Mouse (Mus musculus): ENCODE data around the gene Bms1. TPM values are rescaled to one million over a fixed set of nuclear protein-coding genes. Genes with fewer than 3 reads are reported as not detected.

The Bms1 gene
- polyA plus RNA-seq, 1 experiment from 2014 or later = 23.1 TPM

GRCm38 (mm10) chr6:118385962-118386361 lies 33.3 kb downstream of the Bms1 start:
- H3K27me3 ChIP-seq = no peaks in the 10 kb centered on the region
- H3K27ac ChIP-seq = no peak overlapping the region
- no peak overlapping the region for H3K4me2 ChIP-seq
- H3K4me3 ChIP-seq (replicated peaks) = no peak overlapping the region
- no peak overlapping the region for H3K9ac ChIP-seq
- WGBS (ENCODE audit: insufficient replicate concordance) = 81% methylated on average over 3 of the region's 3 CpGs
- H3K9me3 ChIP-seq (replicated peaks) = no peaks in the 10 kb centered on the region
- DNase-seq (no peak), ATAC-seq (ENCODE audit: low read depth) (no peak)
- no peaks in the 10 kb centered on the region for H3K4me1 ChIP-seq (replicated peaks)
- peaks cover 66% of the 10 kb centered on the region for H3K36me3 ChIP-seq

GRCm38 (mm10) chr6:118381234-118381633 lies 38.0 kb downstream of the Bms1 start:
- 50% methylated on average over 4 of the region's 4 CpGs for WGBS (ENCODE audit: insufficient replicate concordance)
- Histone ChIP-seq H3K4me2 (no peak overlapping the region), H3K27me3 (peaks cover 10% of the 10 kb centered on the region), H3K9me3 (replicated peaks) (no peaks in the 10 kb centered on the region), H3K4me3 (replicated peaks) (no peak overlapping the region), H3K27ac (no peak overlapping the region), H3K36me3 (peaks cover 33% of the 10 kb centered on the region), H3K4me1 (replicated peaks) (no peaks in the 10 kb centered on the region; the same call in 1 of the 2 replicates), H3K9ac (no peak overlapping the region)
- ATAC-seq (ENCODE audit: low read depth) (no peak), DNase-seq (no peak)

- H3K36me3 ChIP-seq = peaks cover 30% of the 10 kb centered on the region
- no peak for ATAC-seq (ENCODE audit: low read depth)
- WGBS (ENCODE audit: insufficient replicate concordance) = 25% methylated on average over 3 of the region's 3 CpGs
- no peak overlapping the region for H3K4me3 ChIP-seq (replicated peaks)
- no peak overlapping the region for H3K27ac ChIP-seq
- no peak overlapping the region for H3K4me2 ChIP-seq
- peaks cover 10% of the 10 kb centered on the region for H3K27me3 ChIP-seq
- DNase-seq = no peak
- no peaks in the 10 kb centered on the region for H3K9me3 ChIP-seq (replicated peaks)
- no peak overlapping the region for H3K9ac ChIP-seq
- H3K4me1 ChIP-seq (replicated peaks) = no peaks in the 10 kb centered on the region; the same call in 1 of the 2 replicates
These were observed 38.6 kb downstream of the Bms1 start for GRCm38 (mm10) chr6:118380630-118381029.

- DNase-seq (peak; percentile 29), ATAC-seq (ENCODE audit: low read depth) (0 out of 2 replicates have a peak, but pooled peaks have one; percentile 12)
- H3K36me3 ChIP-seq = peaks cover 24% of the 10 kb centered on the region
- H3K9me3 ChIP-seq (replicated peaks) = no peaks in the 10 kb centered on the region
- H3K4me2 ChIP-seq = no peak overlapping the region
- no peak overlapping the region for H3K27ac ChIP-seq
- no peak overlapping the region for H3K4me3 ChIP-seq (replicated peaks)
- no peak overlapping the region for H3K9ac ChIP-seq
- 31% methylated on average over 20 of the region's 20 CpGs for WGBS (ENCODE audit: insufficient replicate concordance)
- H3K4me1 ChIP-seq (replicated peaks) = no peaks in the 10 kb centered on the region; the same call in 1 of the 2 replicates
- peaks cover 13% of the 10 kb centered on the region for H3K27me3 ChIP-seq
These were observed 39.7 kb downstream of the Bms1 start for GRCm38 (mm10) chr6:118379451-118380167.

- Histone ChIP-seq H3K9me3 (replicated peaks) (no peaks in the 10 kb centered on the region), H3K27ac (no peak overlapping the region), H3K36me3 (peaks cover 5% of the 10 kb centered on the region), H3K4me2 (no peak overlapping the region), H3K4me1 (replicated peaks) (no peaks in the 10 kb centered on the region; the same call in 1 of the 2 replicates), H3K9ac (no peak overlapping the region), H3K4me3 (replicated peaks) (no peak overlapping the region), H3K27me3 (peaks cover 20% of the 10 kb centered on the region)
- 55% methylated on average over 7 of the region's 10 CpGs for WGBS (ENCODE audit: insufficient replicate concordance)
- ATAC-seq (ENCODE audit: low read depth) = no peak
- no peak for DNase-seq
These were observed 41.7 kb downstream of the Bms1 start for GRCm38 (mm10) chr6:118377611-118378010.

GRCm38 (mm10) chr6:118376023-118376422 lies 43.3 kb downstream of the Bms1 start:
- Histone ChIP-seq H3K27me3 (peaks cover 20% of the 10 kb centered on the region), H3K4me2 (no peak overlapping the region), H3K9ac (no peak overlapping the region), H3K36me3 (no peaks in the 10 kb centered on the region), H3K4me3 (replicated peaks) (no peak overlapping the region), H3K9me3 (replicated peaks) (no peaks in the 10 kb centered on the region), H3K4me1 (replicated peaks) (no peaks in the 10 kb centered on the region; the same call in 1 of the 2 replicates), H3K27ac (no peak overlapping the region)
- no peak for DNase-seq
- 31% methylated on average over 10 of the region's 10 CpGs for WGBS (ENCODE audit: insufficient replicate concordance)
- no peak for ATAC-seq (ENCODE audit: low read depth)

GRCm38 (mm10) chr6:118375457-118375856 lies 43.8 kb downstream of the Bms1 start:
- no peak overlapping the region for H3K4me3 ChIP-seq (replicated peaks)
- no peak overlapping the region for H3K27ac ChIP-seq
- 29% methylated on average over 3 of the region's 3 CpGs for WGBS (ENCODE audit: insufficient replicate concordance)
- H3K9ac ChIP-seq = no peak overlapping the region
- no peaks in the 10 kb centered on the region; the same call in 1 of the 2 replicates for H3K4me1 ChIP-seq (replicated peaks)
- H3K36me3 ChIP-seq = no peaks in the 10 kb centered on the region
- peaks cover 20% of the 10 kb centered on the region for H3K27me3 ChIP-seq
- no peak overlapping the region for H3K4me2 ChIP-seq
- ATAC-seq (ENCODE audit: low read depth) (no peak), DNase-seq (no peak)
- H3K9me3 ChIP-seq (replicated peaks) = no peaks in the 10 kb centered on the region

GRCm38 (mm10) chr6:118375026-118375425 lies 44.2 kb downstream of the Bms1 start:
- H3K27ac ChIP-seq = no peak overlapping the region
- DNase-seq (no peak), ATAC-seq (ENCODE audit: low read depth) (no peak)
- no peak overlapping the region for H3K4me2 ChIP-seq
- H3K4me3 ChIP-seq (replicated peaks) = no peak overlapping the region
- H3K4me1 ChIP-seq (replicated peaks) = no peaks in the 10 kb centered on the region
- WGBS (ENCODE audit: insufficient replicate concordance) = 49% methylated on average over 3 of the region's 3 CpGs
- no peak overlapping the region for H3K9ac ChIP-seq
- no peaks in the 10 kb centered on the region for H3K9me3 ChIP-seq (replicated peaks)
- H3K36me3 ChIP-seq = no peaks in the 10 kb centered on the region
- H3K27me3 ChIP-seq = peaks cover 20% of the 10 kb centered on the region

- Histone ChIP-seq H3K27me3 (peaks cover 17% of the 10 kb centered on the region), H3K4me1 (replicated peaks) (no peaks in the 10 kb centered on the region), H3K9ac (no peak overlapping the region), H3K36me3 (no peaks in the 10 kb centered on the region), H3K27ac (no peak overlapping the region), H3K4me2 (no peak overlapping the region), H3K4me3 (replicated peaks) (no peak overlapping the region), H3K9me3 (replicated peaks) (no peaks in the 10 kb centered on the region)
- ATAC-seq (ENCODE audit: low read depth) (no peak), DNase-seq (no peak)
- WGBS (ENCODE audit: insufficient replicate concordance) = 27% methylated on average over 5 of the region's 5 CpGs
These were observed 46.0 kb downstream of the Bms1 start for GRCm38 (mm10) chr6:118373294-118373693.

GRCm38 (mm10) chr6:118372794-118373193 lies 46.5 kb downstream of the Bms1 start:
- no peaks in the 10 kb centered on the region for H3K9me3 ChIP-seq (replicated peaks)

GRCm38 (mm10) chr6:118367502-118367901 lies 51.8 kb downstream of the Bms1 start:
- no peaks in the 10 kb centered on the region for H3K27me3 ChIP-seq
- no peaks in the 10 kb centered on the region for H3K4me1 ChIP-seq (replicated peaks)
- no peak overlapping the region for H3K4me3 ChIP-seq (replicated peaks)
- H3K9me3 ChIP-seq (replicated peaks) = no peaks in the 10 kb centered on the region
- no peak overlapping the region for H3K4me2 ChIP-seq
- DNase-seq (no peak), ATAC-seq (ENCODE audit: low read depth) (no peak)
- no peak overlapping the region for H3K9ac ChIP-seq
- WGBS (ENCODE audit: insufficient replicate concordance) = 57% methylated on average over 7 of the region's 7 CpGs
- H3K36me3 ChIP-seq = no peaks in the 10 kb centered on the region
- no peak overlapping the region for H3K27ac ChIP-seq

More at GRCm38 (mm10) chr6:118372794-118373193, 46.5 kb downstream of the Bms1 start:
- Histone ChIP-seq H3K9ac (no peak overlapping the region), H3K27ac (no peak overlapping the region), H3K4me1 (replicated peaks) (no peaks in the 10 kb centered on the region), H3K4me3 (replicated peaks) (no peak overlapping the region), H3K27me3 (peaks cover 15% of the 10 kb centered on the region), H3K36me3 (no peaks in the 10 kb centered on the region), H3K4me2 (no peak overlapping the region)
- DNase-seq (no peak), ATAC-seq (ENCODE audit: low read depth) (no peak)
- 50% methylated on average over 5 of the region's 5 CpGs for WGBS (ENCODE audit: insufficient replicate concordance)

GRCm38 (mm10) chr6:118366196-118366595 lies 53.1 kb downstream of the Bms1 start:
- H3K4me3 ChIP-seq (replicated peaks) = no peak overlapping the region
- H3K9ac ChIP-seq = no peak overlapping the region
- DNase-seq = no peak
- H3K4me1 ChIP-seq (replicated peaks) = no peaks in the 10 kb centered on the region
- H3K9me3 ChIP-seq (replicated peaks) = no peaks in the 10 kb centered on the region
- WGBS (ENCODE audit: insufficient replicate concordance) = 46% methylated on average over 3 of the region's 3 CpGs
- no peak for ATAC-seq (ENCODE audit: low read depth)
- H3K4me2 ChIP-seq = no peak overlapping the region
- H3K27ac ChIP-seq = no peak overlapping the region
- H3K27me3 ChIP-seq = no peaks in the 10 kb centered on the region
- H3K36me3 ChIP-seq = no peaks in the 10 kb centered on the region

Data from liver, embryonic 13.5 days (tissue).